Mouse (Mus musculus) heart, embryonic 15.5 days (tissue): ENCODE results near the gene Tmem88. TPM values are rescaled to one million over a fixed set of nuclear protein-coding genes. Genes with fewer than 3 reads are reported as not detected.
A peak's percentile ranks its signal among the peaks of the same experiment; 100 is the strongest.

Source experiments
- ATAC-seq: fragments of 200-750 bp; cut with Nextera tagmentation; replicated peaks from 2 replicates; pipeline ENCODE4 v1.8.0; 2017; ENCODE audit warnings: low read depth, moderate TSS enrichment; ENCODE audit not compliant: insufficient number of reproducible peaks, insufficient read depth, low FRiP score
- H3K27ac ChIP-seq: fragments of 300-500 bp; sonication (generic); 2 replicates; pipeline ENCODE4 v1.5.1; 2015; ENCODE audit warnings: mild to moderate bottlenecking, inconsistent platforms
- H3K27me3 ChIP-seq: fragments of 300-500 bp; sonication (generic); 2 replicates; pipeline ENCODE4 v1.6.1; 2015; ENCODE audit warnings: inconsistent platforms
- H3K36me3 ChIP-seq: fragments of 300-500 bp; sonication (generic); 2 replicates; pipeline ENCODE4 v1.6.1; 2015; ENCODE audit warnings: mild to moderate bottlenecking, inconsistent platforms
- H3K4me1 ChIP-seq: fragments of 300-500 bp; sonication (generic); replicated peaks from 2 replicates; pipeline ENCODE4 v1.6.1; 2015; ENCODE audit warnings: inconsistent platforms
- H3K4me2 ChIP-seq: fragments of 300-500 bp; sonication (generic); 2 replicates; pipeline ENCODE4 v1.6.1; 2015; ENCODE audit warnings: inconsistent platforms, mild to moderate bottlenecking, moderate library complexity
- H3K4me3 ChIP-seq: fragments of 300-500 bp; sonication (generic); 2 replicates; pipeline ENCODE4 v1.5.1; 2015; ENCODE audit warnings: mild to moderate bottlenecking, inconsistent platforms
- H3K9ac ChIP-seq: fragments of 300-500 bp; sonication (generic); 2 replicates; pipeline ENCODE4 v1.6.1; 2015; ENCODE audit warnings: mild to moderate bottlenecking, inconsistent platforms
- H3K9me3 ChIP-seq: fragments of 300-500 bp; sonication (generic); replicated peaks from 2 replicates; pipeline ENCODE4 v1.6.1; 2016; ENCODE audit warnings: inconsistent platforms
- WGBS: fragments of 180-500 bp; shearing (Covaris S2); methylation state at CpG from one replicate; pipeline ENCODE4 v1.1.7; 2015; ENCODE audit warnings: mixed read lengths; 5-methylcytosine and 5-hydroxymethylcytosine counted together
- polyA plus RNA-seq: library from polyadenylated mRNA; unstranded; fragments of >200 nt; fragmentation: Nextera tagmentation; extraction: Ambion mirVana; gene quantifications from 2 replicates; pipeline ENCODE4 v1.2.1, GENCODE M21; 2015

Tmem88 gene
- polyA plus RNA-seq, 1 experiment from 2014 or later = 40.6 TPM

- Histone ChIP-seq H3K4me1 (peaks cover 53% of the 10 kb centered on the region), H3K4me2 (peak overlapping the region; percentile 97), H3K27me3 (no peaks in the 10 kb centered on the region), H3K9ac (peak overlapping the region; percentile 51), H3K4me3 (peak overlapping the region; percentile 82), H3K9me3 (no peaks in the 10 kb centered on the region), H3K36me3 (peaks cover 18% of the 10 kb centered on the region), H3K27ac (peak overlapping the region; percentile 97)
- ATAC-seq = peak; percentile 83
- WGBS = 1% methylated on average over 26 of the region's 26 CpGs
These were observed 31.7 kb downstream of the Tmem88 start for GRCm38 (mm10) chr11:69366157-69366854.

GRCm38 (mm10) chr11:69365722-69366121, 32.3 kb downstream of the Tmem88 start:
- H3K4me3 ChIP-seq = peak overlapping the region; percentile 82
- H3K9ac ChIP-seq = peak overlapping the region; percentile 51
- H3K27me3 ChIP-seq = no peaks in the 10 kb centered on the region
- H3K27ac ChIP-seq = peak overlapping the region; percentile 97
- WGBS = 41% methylated on average over 6 of the region's 6 CpGs
- H3K9me3 ChIP-seq = no peaks in the 10 kb centered on the region
- peaks cover 24% of the 10 kb centered on the region for H3K36me3 ChIP-seq
- peaks cover 47% of the 10 kb centered on the region for H3K4me1 ChIP-seq
- ATAC-seq = no peak
- H3K4me2 ChIP-seq = peak overlapping the region; percentile 97

GRCm38 (mm10) chr11:69364910-69365309, 33.1 kb downstream of the Tmem88 start:
- H3K4me3 ChIP-seq = 0 out of 2 replicates have a peak overlapping the region, but pooled peaks have one; percentile 10
- H3K36me3 ChIP-seq = peaks cover 32% of the 10 kb centered on the region
- H3K4me2 ChIP-seq = peak overlapping the region; percentile 97; the same call in 1 of the 2 replicates
- peak; percentile 68 for ATAC-seq
- peak overlapping the region; percentile 97 for H3K27ac ChIP-seq
- no peaks in the 10 kb centered on the region for H3K9me3 ChIP-seq
- WGBS = 3% methylated on average over 6 of the region's 6 CpGs
- peaks cover 44% of the 10 kb centered on the region for H3K4me1 ChIP-seq
- 0 out of 2 replicates have a peak overlapping the region, but pooled peaks have one; percentile 28 for H3K9ac ChIP-seq
- H3K27me3 ChIP-seq = no peaks in the 10 kb centered on the region

- WGBS = 53% methylated on average over 8 of the region's 8 CpGs
- peaks cover 42% of the 10 kb centered on the region for H3K4me1 ChIP-seq
These were observed 33.7 kb downstream of the Tmem88 start for GRCm38 (mm10) chr11:69364376-69364775.

GRCm38 (mm10) chr11:69362479-69362878, 35.6 kb downstream of the Tmem88 start:
- 70% methylated on average over 2 of the region's 2 CpGs for WGBS
- Histone ChIP-seq H3K9me3 (no peaks in the 10 kb centered on the region), H3K4me2 (no peak overlapping the region), H3K27ac (no peak overlapping the region), H3K4me3 (no peak overlapping the region), H3K27me3 (no peaks in the 10 kb centered on the region), H3K36me3 (peaks cover 55% of the 10 kb centered on the region), H3K4me1 (peaks cover 33% of the 10 kb centered on the region), H3K9ac (no peak overlapping the region)
- no peak for ATAC-seq

More at GRCm38 (mm10) chr11:69364376-69364775, 33.7 kb downstream of the Tmem88 start:
- peak overlapping the region; percentile 10; the same call in 1 of the 2 replicates for H3K4me3 ChIP-seq
- peak overlapping the region; percentile 97 for H3K27ac ChIP-seq
- H3K9ac ChIP-seq = 0 out of 2 replicates have a peak overlapping the region, but pooled peaks have one; percentile 28
- H3K27me3 ChIP-seq = no peaks in the 10 kb centered on the region
- no peaks in the 10 kb centered on the region for H3K9me3 ChIP-seq
- peak overlapping the region; percentile 97; the same call in 1 of the 2 replicates for H3K4me2 ChIP-seq
- H3K36me3 ChIP-seq = peaks cover 38% of the 10 kb centered on the region
- ATAC-seq = no peak

- Histone ChIP-seq H3K27me3 (no peaks in the 10 kb centered on the region), H3K9ac (no peak overlapping the region), H3K4me1 (peaks cover 28% of the 10 kb centered on the region), H3K9me3 (no peaks in the 10 kb centered on the region), H3K4me2 (no peak overlapping the region), H3K36me3 (peaks cover 60% of the 10 kb centered on the region), H3K27ac (no peak overlapping the region), H3K4me3 (no peak overlapping the region)
- 74% methylated on average over 7 of the region's 7 CpGs for WGBS
- no peak for ATAC-seq
These were observed 36.0 kb downstream of the Tmem88 start for GRCm38 (mm10) chr11:69362021-69362420.

GRCm38 (mm10) chr11:69357690-69358089, 40.3 kb downstream of the Tmem88 start:
- H3K9ac ChIP-seq = no peak overlapping the region
- H3K4me3 ChIP-seq = no peak overlapping the region
- no peak overlapping the region for H3K27ac ChIP-seq
- no peaks in the 10 kb centered on the region for H3K9me3 ChIP-seq
- H3K36me3 ChIP-seq = peaks cover 83% of the 10 kb centered on the region
- no peak for ATAC-seq
- WGBS = 86% methylated on average over 12 of the region's 12 CpGs
- no peak overlapping the region for H3K4me2 ChIP-seq
- H3K4me1 ChIP-seq = no peaks in the 10 kb centered on the region
- no peaks in the 10 kb centered on the region for H3K27me3 ChIP-seq

GRCm38 (mm10) chr11:69356544-69356943, 41.5 kb downstream of the Tmem88 start:
- Histone ChIP-seq H3K9me3 (no peaks in the 10 kb centered on the region), H3K27me3 (no peaks in the 10 kb centered on the region), H3K4me3 (no peak overlapping the region), H3K36me3 (peaks cover 85% of the 10 kb centered on the region), H3K4me2 (no peak overlapping the region), H3K4me1 (no peaks in the 10 kb centered on the region), H3K27ac (no peak overlapping the region), H3K9ac (no peak overlapping the region)
- ATAC-seq = no peak
- WGBS = 87% methylated on average over 5 of the region's 5 CpGs

Other genes with a start within 250 kb of the Tmem88 start
- 0.05 TPM in 2 replicates for gene Alox12b, start 241.2 kb downstream of the Tmem88 start, polyA plus RNA-seq
- 1.9 and 2.1 TPM in 2 replicates for gene Alox8, start 200.4 kb downstream of the Tmem88 start, polyA plus RNA-seq
- gene Gucy2e, start 161.2 kb downstream of the Tmem88 start, polyA plus RNA-seq = 0.08 and 0.13 TPM in 2 replicates
- 12.7 and 17.2 TPM in 2 replicates for gene Cntrob, start 74.5 kb downstream of the Tmem88 start, polyA plus RNA-seq
- 163 and 164 TPM in 2 replicates for gene Trappc1, start 74.3 kb downstream of the Tmem88 start, polyA plus RNA-seq
- gene Kcnab3, start 72.0 kb downstream of the Tmem88 start, polyA plus RNA-seq = 0.77 and 1.1 TPM in 2 replicates
- gene Rnf227, start 57.8 kb downstream of the Tmem88 start, polyA plus RNA-seq = 6.6 and 7.3 TPM in 2 replicates
- gene Chd3, start 28.8 kb downstream of the Tmem88 start, polyA plus RNA-seq = 14.2 and 22.9 TPM in 2 replicates
- gene Naa38, start 2.7 kb downstream of the Tmem88 start, polyA plus RNA-seq = 129 and 132 TPM in 2 replicates
- gene Cyb5d1, start 2.6 kb downstream of the Tmem88 start, polyA plus RNA-seq = 20.6 and 24.0 TPM in 2 replicates
- 18.6 and 19.5 TPM in 2 replicates for gene Kdm6b, start 15.4 kb upstream of the Tmem88 start, polyA plus RNA-seq
- 0.21 and 0.42 TPM in 2 replicates for gene Dnah2, start 150.9 kb upstream of the Tmem88 start, polyA plus RNA-seq
- 53.8 and 59.7 TPM in 2 replicates for gene Efnb3, start 162.0 kb upstream of the Tmem88 start, polyA plus RNA-seq
- 13.3 and 17.0 TPM in 2 replicates for gene Wrap53, start 182.0 kb upstream of the Tmem88 start, polyA plus RNA-seq
- 59.4 and 88.1 TPM in 2 replicates for gene Trp53, start 182.1 kb upstream of the Tmem88 start, polyA plus RNA-seq
- gene Atp1b2, start 207.7 kb upstream of the Tmem88 start, polyA plus RNA-seq = 24.2 and 24.5 TPM in 2 replicates
- gene Shbg, start 219.7 kb upstream of the Tmem88 start, polyA plus RNA-seq = 0.29 TPM in 1 of 2 replicates, not detected in the other
- 14.3 and 16.7 TPM in 2 replicates for gene Sat2, start 223.8 kb upstream of the Tmem88 start, polyA plus RNA-seq
- gene Fxr2, start 234.8 kb upstream of the Tmem88 start, polyA plus RNA-seq = 22.9 and 28.5 TPM in 2 replicates